Mouse (Mus musculus): ENCODE results near the gene Nell1.

Nell1 gene

DNA sequence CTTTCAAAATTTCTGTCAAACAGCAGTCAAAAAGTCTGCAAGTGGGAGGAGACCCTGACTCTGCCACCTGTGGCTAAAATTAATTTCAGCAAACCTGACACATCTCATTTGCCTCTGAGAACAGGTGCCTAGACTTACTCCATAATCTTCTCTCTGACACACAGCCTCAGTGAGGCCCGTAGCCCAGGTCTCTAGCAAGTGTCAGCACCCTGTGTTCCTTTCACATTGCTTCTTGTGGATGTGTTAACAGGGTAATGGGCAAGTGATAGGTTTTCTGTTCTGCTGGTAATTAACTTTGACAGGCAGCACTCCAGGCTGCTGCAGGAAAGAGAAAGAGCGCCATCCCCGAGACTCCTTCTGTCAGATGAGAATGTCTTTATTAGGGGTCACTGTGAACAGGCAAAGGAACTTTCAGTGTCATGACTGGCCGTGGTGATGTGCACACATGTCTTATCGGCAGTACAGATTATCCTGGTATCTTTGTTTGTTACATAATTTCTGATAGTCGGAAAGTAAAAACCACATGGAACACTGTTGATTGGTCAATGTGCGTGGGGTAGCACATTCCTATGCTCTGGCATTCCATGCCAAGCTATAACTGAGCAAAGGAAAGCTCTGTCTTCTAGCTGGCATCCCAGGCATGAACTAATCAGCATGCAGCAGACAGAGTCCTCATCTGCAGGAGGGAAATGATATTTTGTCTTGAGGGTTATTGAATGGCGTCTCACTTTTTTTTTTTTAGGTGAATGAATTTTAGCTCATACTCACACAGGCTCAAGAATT lies 614.2 kb downstream of the Nell1 start:
- DNase-seq: no peak

DNA sequence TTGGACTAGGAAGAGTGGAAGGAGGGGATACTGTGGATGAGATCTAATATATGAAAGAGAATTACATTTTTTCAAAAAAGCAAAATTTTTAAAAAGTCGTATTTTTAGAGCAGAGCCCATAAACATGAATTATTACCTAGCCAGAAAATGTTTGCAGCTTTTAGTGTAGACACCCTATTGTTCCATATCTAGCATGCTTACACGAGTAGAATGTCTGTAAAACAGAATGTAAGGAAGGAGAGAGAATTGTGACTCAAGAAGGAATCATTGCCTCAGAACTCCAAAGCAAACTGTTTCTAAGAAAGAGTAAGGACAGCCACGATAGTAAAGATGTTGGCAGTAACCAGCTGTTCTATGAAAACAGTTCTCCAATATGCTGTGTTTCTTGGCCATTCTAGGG lies 624.2 kb downstream of the Nell1 start, which contains the start of gene 4933405O20Rik:
TSS of gene 4933405O20Rik (plus strand) at position 301 of the 400 bp plus-strand sequence.
- DNase-seq: no peak

DNA sequence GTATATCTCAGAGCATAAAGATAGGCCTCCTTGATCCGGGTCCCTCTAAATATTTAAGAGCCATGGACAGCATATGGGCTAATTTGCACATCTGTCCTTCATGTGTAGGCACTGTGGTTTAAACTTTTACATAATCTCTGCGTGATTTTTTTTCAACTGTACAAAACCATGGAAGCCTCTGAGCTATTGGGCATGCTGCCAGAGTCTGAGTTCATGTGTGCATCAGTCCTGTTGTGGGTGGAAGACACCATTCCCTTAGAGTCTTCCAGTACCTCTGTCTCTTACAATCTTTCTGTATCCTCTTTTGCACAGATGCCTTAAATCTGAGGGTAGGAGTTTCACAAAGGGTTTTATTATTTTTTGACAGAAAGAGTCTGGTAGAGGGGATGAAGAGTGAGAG lies 639.4 kb downstream of the Nell1 start:
- no peak for DNase-seq

DNA sequence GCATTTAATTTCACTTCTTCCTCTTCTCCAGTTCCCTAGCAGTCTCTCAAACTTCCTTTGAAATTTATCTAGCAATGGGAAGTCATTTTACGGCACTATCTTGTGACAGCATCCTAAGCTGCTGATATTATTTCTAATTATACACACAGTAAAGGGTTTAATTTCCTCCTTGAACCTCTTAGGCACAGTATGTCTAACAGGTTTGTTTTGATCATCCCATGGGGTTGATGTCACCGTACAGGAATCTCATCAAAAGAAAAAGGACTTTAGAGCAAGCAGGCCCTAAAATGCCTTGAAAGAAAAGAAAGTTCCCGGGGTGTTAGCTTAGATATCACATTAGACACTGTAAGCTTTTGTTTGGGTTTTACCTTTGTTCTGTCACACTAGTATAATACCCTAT lies 654.5 kb downstream of the Nell1 start:
- no peak for DNase-seq

DNA sequence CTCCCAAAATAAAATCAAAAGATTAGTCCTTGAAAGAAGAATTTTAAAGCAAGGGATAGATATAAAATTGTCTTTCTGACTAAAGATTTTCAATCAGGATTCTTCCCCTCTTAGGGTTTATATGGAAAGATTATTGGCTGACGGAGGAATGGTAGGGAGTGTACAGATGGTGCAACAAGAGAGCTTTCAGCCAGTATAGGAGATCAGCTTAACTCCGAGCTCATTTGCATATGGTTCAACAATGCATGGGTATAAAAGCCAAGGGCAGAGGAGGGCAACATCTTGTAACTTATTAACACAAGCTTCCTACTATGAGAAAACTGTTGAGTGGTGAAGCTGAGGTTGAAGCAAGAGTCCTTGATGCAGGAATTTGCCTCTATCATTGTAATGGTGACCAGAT lies 658.5 kb downstream of the Nell1 start:
- no peak for DNase-seq

DNA sequence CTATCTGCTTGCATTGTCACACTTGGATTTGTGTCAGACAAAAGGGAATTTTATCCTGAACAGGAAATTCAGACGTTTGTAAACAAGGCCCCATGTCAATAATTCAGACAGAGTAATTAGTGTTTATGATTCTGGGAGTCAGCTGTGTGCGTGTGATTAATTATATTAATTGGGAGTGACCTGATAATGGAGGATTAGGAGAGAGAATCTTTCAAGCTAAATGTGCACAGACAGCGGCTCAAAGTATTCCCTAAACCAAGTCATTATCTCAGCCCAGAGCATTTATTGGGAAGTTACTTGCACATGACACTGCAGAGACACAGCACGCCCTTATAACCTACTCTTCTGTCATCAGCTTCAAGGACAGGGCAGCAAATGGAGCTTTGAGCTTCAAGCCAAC lies 697.6 kb downstream of the Nell1 start:
- DNase-seq: no peak

DNA sequence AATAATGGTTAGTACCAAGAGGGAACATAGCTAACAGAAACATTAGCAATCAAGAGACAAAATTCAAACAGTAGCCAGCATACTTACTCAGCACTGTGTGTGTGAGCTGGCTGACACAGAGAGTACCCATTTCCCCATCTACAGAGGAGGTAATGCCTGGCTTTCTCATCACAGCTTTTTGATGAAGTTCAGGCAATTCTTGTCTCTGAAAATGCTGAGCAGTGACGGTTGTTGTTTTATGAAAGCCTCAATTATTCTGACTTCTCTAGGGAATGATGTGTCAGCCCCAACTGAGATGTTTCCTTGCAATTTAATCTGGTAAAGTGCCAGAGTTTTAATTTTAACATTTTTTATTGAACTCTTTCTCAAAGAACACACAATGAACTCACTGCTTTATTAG lies 700.8 kb downstream of the Nell1 start:
- no peak for DNase-seq

DNA sequence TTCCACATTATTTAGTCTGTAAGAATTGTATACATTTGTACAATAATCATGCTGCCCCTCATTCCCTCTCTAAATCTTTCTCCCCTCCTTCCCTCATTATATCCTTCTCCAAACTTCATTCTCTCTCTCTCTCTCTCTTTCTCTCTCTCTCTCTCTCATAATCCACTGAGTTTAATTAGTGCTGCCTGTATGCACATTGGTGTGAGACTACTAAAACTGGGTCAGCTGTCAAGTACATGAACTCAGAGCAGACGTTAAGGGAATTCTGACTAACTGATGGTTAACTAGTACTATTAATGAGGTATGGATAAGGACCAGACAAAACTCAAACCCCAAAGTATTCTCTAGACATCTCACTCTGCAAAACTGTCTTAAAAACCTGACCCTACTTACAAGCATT lies 702.8 kb downstream of the Nell1 start:
- DNase-seq: no peak

DNA sequence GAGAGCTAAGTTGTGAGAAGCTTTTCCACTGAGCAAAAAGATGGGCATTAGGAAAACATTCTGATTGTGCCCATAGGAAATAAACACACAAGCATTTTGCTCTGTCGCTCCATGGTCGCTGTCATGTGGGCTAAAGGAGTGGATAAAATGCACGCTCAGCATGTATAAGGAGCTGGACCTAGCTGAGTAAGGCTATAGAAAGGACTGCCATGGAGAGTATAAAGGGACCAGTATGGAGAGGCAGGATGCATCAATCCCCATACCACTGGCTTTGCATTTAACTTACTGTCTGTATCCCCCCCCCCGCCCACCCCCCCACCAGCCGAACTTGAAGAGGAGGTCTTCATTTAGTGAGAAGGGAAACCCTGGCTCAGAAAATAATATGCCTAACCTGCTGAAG lies 711.7 kb downstream of the Nell1 start:
- no peak for DNase-seq

DNA sequence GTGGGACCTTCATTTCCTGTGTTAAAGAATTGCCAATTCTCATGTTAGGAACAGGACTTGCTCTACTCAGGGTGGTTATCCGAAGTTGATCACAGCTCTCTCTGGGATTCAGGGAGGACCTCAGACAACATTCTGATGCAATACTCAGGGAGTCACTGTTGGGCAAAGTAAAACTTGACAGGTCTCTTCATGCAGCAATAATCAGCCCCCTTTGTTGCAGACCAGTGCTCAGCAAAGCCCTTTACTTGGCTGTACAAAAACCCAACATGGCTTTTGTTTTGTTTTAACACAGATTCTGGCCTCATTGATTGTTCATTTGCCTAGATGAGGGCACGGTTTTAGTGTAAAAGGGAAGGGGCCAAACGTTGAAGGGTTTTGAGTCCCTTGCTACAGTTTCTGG lies 750.5 kb downstream of the Nell1 start:
- DNase-seq: no peak

DNA sequence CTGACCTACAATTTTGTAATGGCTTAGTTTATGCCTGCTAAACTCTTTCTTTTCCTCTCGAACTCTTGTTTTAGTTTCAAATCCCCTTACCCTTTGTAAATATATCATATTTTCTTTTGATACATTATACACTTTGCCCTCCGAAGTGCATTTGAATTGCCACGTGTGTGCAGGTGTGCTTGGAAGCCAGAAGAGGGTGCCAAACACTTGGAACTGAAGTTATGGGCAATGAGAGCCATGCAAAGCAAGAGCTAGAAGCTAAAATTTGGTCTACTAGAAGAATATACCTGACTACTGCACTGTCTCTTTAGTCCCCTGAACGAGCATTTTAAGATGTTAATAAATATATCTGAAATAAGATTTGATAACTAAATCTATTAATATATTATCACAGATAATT lies 756.3 kb downstream of the Nell1 start:
- no peak for DNase-seq

DNA sequence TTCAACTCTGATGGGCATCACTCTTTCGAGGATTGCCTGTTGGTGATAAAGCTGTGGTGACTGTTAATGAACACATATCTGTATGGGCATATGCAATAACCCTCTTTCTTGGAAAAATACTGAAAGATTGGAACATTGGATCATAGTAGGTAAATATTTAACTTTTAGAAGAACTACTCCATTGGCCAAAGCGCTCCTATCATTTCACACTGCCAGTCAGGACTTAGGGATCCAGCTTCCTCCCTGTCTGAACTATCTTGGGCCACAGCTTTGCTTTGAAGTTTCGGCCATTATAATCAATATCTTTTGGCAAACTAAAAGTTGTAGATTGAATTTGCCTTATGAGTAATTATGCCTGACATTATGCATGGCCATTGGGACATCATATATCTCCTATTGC lies 780.9 kb downstream of the Nell1 start:
- no peak for DNase-seq

DNA sequence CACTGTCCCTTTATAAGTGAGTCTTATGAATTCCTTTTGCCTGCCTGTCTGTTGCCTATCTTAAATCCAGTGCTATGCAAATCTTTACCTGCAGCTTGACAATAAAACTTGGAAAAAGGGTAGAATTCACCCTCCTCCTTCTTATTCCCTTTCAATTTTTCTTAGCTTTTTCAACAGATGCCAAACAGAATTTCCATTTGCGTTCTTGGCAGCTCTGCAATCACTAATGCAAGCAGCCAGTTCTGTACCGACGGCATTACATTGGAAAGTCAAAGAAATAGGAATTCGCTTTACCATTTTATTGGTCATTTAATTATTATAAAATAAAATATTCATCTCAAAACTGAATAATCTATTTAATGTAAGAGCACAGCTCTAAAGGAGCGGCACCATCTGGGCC lies 781.7 kb downstream of the Nell1 start:
- no peak for DNase-seq

DNA sequence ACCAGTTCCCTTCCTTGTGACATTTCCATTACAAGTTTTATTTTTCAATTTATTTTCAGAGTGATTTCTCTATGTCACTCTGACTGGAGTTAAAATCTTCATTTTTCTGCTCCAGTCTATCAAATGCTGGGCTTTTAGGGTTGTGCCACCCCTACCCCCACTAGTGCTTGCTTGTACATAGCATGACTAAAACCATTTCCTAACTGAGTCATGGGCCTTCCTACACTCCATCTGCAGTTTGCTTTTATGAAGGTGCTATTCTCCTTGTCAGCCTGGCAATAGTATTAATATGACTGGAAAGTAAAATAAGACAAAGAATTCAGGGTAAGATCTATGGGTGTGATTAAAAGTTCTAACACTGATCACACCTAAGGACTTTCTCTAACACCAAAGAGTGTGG lies 798.9 kb downstream of the Nell1 start:
- no peak for DNase-seq

DNA sequence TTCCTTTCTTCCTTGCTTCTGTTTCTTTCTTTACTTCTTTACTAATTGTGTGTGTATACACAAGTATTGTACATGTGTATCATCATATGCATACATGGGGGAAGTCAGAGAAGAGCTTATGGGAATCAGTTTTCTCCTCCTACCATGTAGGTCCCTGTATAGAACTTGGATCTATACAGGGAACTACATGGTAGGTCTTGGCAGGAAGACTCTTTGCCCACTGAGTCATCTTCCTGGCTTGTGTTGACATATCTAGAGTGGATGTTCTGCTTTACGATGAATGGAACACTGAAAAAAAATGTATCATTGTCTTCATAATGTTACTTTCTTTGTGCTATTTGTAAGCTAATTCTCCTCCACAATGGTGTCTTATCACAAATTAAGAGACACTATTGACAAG lies 806.4 kb downstream of the Nell1 start:
- DNase-seq: no peak

DNA sequence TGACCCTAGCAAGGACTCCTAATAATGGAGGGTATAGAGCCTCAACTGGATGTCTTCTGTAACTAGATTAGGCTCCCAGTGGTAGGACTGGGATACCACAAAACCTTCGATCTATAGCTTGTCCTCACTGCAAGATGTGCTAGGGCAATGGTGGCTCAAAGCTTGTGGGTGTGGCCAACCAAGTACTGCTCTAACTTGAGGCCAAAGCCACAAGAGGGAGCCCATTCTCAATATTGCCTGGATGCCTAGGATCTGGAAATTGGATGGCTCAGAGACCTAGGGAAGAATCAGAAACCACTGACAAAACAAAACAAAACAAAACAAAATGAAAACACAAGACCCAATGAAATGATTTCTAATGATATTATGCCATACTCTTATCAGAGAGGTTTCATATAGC lies 809.0 kb downstream of the Nell1 start:
- DNase-seq: no peak

DNA sequence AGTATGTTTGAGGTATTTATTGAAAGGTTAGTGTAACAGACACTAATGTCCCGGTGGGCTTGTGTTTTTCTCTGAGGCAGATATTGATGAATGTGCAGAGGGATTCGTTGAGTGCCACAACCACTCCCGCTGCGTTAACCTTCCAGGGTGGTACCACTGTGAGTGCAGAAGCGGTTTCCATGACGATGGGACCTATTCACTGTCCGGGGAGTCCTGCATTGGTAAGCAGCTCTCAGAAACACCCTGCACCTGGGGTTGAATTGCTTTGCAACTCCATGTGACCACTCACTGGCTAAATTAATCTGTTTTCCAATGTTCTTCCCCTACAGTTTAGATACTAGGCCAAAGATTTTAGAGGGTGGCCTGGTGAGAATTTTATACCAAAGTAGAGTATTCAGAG lies 851.5 kb downstream of the Nell1 start:
- DNase-seq: no peak

DNA sequence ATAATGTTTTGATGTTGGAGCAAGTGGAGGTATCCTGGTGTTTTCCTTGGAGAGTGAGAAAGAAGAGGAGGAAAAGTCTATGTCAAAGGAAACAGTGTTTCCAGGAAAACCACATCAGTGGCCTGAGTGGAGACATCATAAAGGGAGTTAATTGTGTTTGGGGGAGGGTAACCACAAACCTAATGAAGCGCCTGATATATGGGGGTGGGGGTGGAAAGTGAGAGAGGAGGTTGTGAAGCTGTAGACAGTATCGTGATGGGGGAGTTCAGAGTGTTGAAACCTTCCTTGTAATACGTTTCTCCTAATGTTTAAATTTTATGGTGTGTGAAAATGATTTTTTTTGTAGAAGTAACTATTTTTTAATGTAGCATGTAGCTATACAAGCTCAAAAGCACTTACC lies 858.1 kb downstream of the Nell1 start:
- DNase-seq: no peak

DNA sequence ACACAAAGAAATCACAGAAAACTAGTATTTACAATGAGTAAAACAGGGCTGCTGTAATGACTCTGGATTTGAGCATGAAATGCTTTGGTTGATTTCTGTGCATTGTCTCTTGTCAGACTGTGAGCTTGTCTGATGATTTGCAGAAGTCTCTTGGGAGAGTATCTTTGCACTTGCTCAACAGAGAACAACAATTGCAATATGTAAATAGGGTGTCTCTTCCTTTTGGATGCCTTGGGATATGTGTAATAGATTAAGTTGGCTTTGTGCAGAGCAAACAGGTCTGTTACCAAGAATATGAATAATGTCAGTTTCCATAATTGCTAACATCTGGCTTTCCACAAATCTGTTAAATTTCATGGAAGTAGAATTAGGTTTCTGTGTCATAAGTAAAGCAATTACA lies 868.0 kb downstream of the Nell1 start:
- no peak for DNase-seq

DNA sequence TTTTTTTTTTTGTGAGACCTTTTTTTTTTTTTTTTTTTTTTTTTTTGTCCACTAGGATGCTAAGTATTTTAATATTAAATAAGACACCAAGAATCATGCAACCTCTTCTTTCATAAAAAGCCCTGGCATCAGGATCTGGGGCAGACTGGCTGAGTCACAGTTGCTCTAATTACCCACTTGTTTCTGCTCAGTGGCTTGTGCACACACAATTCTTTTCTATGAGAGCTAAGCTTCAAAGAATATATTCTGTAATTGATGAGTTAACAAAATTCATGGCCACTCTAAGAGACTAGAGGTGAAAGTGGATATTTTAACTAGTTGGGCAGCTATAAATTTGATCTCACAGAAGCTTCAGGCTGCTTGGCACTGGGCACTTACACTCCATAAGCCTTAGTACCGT lies 873.3 kb downstream of the Nell1 start:
- no peak for DNase-seq

DNA sequence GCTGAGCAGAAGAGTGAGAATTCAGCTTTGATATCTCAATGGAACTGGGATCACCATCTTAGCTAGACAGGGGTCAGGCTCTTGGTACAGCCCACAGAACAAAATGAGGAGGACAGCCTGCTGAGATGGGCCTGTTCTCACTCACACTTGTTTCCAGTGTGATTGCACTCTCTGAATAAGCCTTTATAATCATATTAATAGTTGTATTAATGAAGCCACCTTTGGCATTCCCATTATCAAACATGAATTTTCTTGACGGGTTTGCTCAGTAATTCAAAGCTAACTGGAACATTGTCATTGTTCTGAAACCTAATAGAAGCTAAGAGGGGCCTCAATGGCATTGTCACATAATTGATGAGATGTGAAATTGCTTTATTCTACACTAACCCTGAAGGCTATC lies 875.6 kb downstream of the Nell1 start:
- no peak for DNase-seq

DNA sequence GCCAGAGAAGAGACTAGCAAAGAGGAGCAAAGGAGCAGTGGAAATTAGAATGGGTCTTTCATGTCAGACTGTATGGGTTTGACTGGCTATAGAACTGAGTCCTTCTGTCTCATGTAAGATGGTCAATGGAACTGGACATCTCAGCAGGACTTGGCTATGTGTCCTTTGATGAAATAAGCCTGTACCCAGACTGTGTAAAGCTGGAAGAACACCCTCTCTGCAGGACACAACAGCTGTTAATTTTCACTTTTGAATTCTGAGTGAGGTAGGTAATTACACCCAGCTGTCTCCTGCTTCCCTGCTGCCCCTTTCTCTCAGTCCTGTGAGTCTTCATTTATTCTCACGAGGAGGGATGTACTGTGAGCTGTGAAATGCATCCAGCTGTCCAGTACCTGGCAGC lies 895.5 kb downstream of the Nell1 start:
- DNase-seq: no peak

DNA sequence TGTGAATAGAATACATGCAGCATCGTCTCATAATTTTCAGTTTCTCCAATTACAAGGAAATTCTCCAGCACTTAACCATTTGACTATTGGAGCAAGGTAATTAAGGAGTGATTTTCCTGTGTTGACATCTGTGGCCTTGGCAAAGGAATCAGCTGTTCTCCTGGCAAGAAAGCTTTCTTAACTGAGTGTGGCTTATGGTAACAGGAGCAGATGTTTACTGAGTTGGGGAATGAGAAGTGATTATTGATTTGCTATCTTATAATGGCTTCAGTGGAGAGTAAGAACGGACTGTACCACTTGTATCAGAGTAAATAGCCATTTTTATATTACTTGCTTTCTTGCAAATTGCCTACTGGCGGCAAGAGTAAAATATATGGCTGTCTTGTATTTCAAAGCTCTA lies 913.0 kb downstream of the Nell1 start:
- no peak for DNase-seq

DNA sequence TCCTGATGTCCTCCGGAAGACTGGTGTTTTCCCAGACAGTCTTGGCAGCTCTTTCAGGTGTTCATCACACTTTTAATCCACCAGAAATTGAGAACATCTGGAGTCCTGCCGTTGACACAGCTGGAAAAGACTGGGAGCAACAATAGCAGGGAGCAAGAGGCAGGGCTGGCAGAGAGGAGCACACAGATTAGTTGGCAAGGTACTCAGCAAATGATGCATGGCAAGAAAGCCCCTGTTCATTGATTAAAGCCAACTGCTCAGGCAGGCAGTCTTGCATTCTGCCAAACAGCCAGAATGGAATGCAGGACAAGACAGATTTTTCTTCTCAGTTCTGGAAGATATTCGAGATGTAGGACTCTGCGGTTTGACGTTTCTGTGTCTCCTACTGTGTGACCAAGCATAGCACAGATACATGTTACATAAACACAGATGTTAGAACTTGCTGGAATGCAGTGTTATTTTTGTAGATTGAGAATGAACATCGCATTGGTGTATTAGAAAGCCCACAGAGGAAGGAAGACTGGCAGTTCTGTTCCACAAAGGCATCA lies 925.0 kb downstream of the Nell1 start:
- DNase-seq: no peak

Data from thymus, postnatal 36 days (tissue).